Mouse (Mus musculus) embryonic fibroblast, embryonic 13.5 days (primary cell): ENCODE measurements around the gene Gsk3a.
"Not testable (repeated sequence)": the region's sequence is repeated elsewhere in the genome, so short reads cannot be mapped to it uniquely, and the experiment has no call there.

Experiments
- CTCF ChIP-seq: IDR thresholded peaks from 2 replicates; pipeline ENCODE4 v1.5.1; 2011; ENCODE audit warnings: mild to moderate bottlenecking, control low read depth, low read length, moderate library complexity, borderline replicate concordance; ENCODE audit not compliant: insufficient read depth
- POLR2A ChIP-seq: IDR thresholded peaks from 2 replicates; pipeline ENCODE4 v1.6.1; 2011; ENCODE audit warnings: low read depth, mild to moderate bottlenecking, control low read depth, low read length, moderate library complexity

DNA sequence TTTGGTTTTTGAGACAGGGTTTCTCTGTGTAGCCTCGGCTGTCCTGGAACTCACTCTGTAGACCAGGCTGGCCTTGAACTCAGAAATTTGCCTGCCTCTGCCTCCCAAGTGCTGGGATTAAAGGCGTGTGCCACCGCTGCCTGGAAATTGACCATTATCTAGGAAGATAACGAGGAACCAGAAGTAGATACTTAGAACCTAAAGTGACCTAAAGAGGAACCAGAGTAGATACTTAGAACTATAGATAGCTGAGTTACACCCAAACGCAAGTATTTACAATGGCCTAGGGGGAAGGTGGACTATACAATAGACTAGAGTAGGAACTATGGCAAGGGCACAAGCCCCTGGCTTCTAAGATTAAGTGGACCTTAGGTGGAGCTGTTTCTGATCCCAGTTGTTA lies 28.1 kb upstream of the Gsk3a start:
- TF ChIP-seq CTCF, POLR2A: not testable (repeated sequence)
